Mouse (Mus musculus): ENCODE data around the gene Icmt.

GRCm38 (mm10) chr4:152318517-152319234 is 21.6 kb downstream of the Icmt start, which contains the start of gene Rnf207:
- TF ChIP-seq POLR2A (IDR thresholded peaks at IDR 0.05; ENCODE audit: extremely low read depth, insufficient read depth, low read length) = no peak
- peak; percentile 47 for TF ChIP-seq CTCF (IDR thresholded peaks at IDR 0.05; ENCODE audit: extremely low read depth, insufficient read depth, low read length)

Measured in cortical plate, adult 2 months (tissue).